Mouse (Mus musculus): Measurements from ENCODE around the gene Ache. TPM values are rescaled to one million over a fixed set of nuclear protein-coding genes. Genes with fewer than 3 reads are reported as not detected.

Gene Ache
- polyA plus RNA-seq (2017; shearing (Covaris generic)): 0.33 TPM

GRCm38 (mm10) chr5:137287032-137287952 is at the start of gene Ache:
Gene Ache (plus strand): TSS chr5:137287519.

DNA sequence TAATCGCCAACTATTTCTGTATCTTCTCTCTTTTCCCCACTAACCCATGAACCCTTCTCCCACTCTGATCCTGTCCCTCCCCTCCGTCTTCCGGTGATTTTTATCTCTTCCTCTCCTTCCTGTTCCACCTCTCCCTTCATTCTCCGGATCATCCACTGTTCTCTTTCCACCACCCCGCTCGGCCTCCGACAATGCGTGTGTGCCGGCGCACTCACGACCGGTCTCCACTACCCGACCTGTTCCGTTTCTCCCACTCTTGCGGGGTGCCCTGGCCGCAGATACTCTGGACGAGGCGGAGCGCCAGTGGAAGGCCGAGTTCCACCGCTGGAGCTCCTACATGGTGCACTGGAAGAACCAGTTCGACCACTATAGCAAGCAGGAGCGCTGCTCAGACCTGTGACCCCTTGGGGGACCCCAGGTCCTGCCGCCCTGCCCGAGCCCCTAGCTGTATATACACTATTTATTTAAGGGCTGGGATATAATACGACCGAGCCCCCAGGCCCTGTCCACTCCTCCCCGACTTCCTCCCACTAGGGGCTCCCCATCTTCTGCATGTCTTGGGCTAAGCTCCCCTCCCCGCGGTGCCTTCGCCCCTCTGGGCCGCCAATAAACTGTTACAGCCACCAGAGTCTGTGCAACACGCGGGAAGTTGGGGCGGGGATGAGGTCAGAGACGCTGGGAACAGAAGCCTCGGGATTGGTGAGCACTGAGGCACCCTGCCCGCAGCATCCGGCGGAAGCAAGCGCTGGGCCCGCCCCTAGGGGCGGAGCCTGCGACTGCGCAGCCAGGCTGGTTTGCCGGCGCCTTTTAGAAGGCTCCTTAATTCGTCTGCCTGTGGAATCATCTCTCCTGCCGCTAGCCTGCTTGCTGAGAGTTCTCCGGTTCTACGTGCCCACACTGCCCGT is 6.8 kb downstream of the Ache start, which contains the start of gene Ufsp1:
Gene Ufsp1, plus strand, starts transcription at position 791 of the 905 bp plus-strand sequence.

DNA sequence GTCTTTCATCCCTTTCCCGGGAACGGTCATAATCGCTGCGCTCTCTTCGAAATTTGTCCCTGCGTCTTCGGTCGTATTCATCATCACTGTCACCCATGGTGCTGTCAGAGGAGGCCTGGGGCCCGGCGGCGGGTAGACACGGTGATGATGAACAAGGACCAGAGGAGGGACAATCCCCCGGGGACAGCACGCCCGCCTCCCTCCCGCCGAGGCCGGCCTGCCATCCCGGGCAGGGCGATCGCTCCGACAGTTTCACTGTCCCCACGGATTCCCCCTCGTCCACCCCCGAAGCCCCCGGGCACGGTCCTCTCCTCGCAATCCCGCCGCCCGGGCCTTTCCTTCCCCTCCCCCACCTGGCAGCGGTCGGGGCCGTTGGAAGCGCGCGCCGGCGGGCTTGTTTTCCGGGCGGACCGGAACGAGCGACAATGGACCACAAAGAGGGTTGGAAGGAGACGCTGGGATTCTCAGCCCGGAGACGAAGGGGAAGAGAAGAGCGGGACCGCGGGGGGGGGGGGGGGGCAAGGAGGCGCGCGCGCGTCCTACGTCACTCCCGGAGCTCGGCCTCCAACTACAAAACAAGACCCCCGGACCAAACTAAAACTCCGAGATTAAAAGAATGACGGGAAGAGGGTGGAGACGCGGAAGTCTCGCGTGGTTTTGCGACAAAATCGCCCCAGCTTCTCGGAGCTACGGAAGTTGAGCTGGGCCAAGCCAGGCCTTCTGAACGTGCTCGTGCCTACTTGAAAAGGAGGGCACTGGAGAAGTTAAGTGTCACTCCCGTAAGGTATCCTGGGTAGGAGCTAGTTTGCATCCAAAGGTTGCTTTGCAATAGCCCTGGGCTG is 20.0 kb downstream of the Ache start, which contains the start of gene Srrt:
Gene Srrt, minus strand, starts transcription at position 604 of the 842 bp plus-strand sequence.

DNA sequence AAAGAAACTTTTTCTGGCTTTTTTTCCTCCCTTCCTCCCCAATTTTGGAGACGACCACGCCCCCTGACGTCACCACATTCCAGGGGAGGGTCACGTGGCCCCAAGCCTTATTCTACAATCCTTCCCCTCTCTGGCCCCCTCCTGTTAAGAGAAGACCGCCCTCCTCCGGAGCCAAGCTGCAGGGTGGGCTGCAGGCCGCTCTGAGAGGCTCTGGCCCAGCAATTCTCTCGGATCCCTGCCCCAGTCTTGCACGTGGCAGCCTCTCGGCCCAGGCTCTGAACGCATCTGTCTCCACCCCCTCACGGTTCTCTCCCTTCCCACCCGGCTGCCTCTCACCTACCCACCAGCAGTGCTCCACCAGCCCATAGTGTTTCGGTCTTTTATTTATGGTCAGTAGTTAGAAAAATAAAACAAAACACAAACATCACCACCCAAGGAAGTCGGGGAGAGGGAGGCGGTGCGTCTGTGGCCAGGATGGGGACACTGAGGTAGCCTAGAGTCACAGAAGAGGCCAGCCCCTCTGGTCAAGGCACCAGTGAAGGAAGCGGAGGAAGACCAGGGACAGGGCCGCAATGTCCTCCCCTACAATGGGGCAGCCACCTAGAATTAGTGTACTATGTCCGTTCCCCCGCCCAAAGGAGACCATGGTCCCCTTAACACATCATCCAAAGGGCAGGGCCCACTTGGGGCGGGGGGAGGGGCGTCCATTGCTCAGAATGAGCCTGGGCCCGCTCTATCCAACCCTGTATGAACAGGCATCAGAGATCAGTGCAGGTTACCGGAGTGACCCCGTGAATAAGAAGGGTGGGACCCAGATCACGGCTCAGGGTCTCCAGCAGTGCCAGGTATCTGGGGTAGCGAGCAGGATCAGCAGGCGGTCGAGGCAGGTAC is 27.1 kb downstream of the Ache start, which contains the start of gene Trip6:
Gene Trip6, minus strand, starts transcription at position 212 of the 891 bp plus-strand sequence.

DNA sequence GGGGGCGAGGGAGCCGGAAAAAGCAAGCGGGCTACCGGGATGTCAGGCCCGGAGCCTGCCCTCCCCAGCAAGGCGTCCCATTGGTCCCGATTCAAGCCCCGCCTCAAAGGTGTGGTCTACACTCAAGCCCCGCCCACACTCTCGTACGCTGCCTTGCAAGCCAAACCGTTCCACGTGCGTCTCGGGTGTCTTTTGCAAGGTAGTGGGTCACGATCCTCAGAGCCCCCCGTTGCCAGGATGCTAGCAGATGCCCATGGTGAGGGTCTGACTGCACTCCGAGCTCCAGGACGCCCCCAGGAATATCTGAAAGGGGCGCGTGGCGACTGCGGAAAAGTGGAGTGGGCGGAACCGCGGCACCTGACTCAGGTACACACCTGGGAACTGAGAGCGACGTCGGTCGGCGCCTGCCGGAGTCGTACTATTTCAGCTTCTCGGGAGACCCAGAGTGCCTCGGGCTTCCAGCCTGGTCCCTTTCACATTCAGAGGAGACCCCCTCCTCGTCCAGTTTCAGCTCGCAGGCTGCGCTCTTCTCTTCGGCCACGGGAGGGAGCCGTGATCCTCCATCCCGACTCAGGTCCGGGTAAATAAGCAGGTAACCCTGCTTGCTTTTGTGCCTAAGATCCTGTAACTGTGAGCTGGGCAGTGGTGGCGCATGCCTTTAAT is 46.3 kb downstream of the Ache start, which contains the start of gene Slc12a9:
Gene Slc12a9, minus strand, starts transcription at position 86 of the 663 bp plus-strand sequence.

Other genes starting within 250 kb of the Ache start
- gene Ap1s1, start 241.4 kb upstream of the Ache start, polyA plus RNA-seq (2017; shearing (Covaris generic)): 100 TPM
- gene Serpine1, start 215.3 kb upstream of the Ache start, polyA plus RNA-seq (2017; shearing (Covaris generic)): not detected
- 23.0 TPM for gene Trim56, start 171.3 kb upstream of the Ache start, polyA plus RNA-seq (2017; shearing (Covaris generic))
- not detected for gene Muc3, start 138.2 kb upstream of the Ache start, polyA plus RNA-seq (2017; shearing (Covaris generic))
- 1.8 TPM for gene Muc3a, start 75.1 kb upstream of the Ache start, polyA plus RNA-seq (2017; shearing (Covaris generic))
- gene Ufsp1, start 7.1 kb downstream of the Ache start, polyA plus RNA-seq (2017; shearing (Covaris generic)): 2.5 TPM
- 112 TPM for gene Srrt, start 20.2 kb downstream of the Ache start, polyA plus RNA-seq (2017; shearing (Covaris generic))
- gene Trip6, start 26.9 kb downstream of the Ache start, polyA plus RNA-seq (2017; shearing (Covaris generic)): 7.7 TPM
- 28.4 TPM for gene Slc12a9, start 46.1 kb downstream of the Ache start, polyA plus RNA-seq (2017; shearing (Covaris generic))
- gene Ephb4, start 62.6 kb downstream of the Ache start, polyA plus RNA-seq (2017; shearing (Covaris generic)): not detected
- 0.26 TPM for gene Zan, start 189.5 kb downstream of the Ache start, polyA plus RNA-seq (2017; shearing (Covaris generic))
- 52.7 TPM for gene Pop7, start 215.0 kb downstream of the Ache start, polyA plus RNA-seq (2017; shearing (Covaris generic))
- 3.3 TPM for gene Gigyf1, start 231.0 kb downstream of the Ache start, polyA plus RNA-seq (2017; shearing (Covaris generic))
- not detected for gene Epo, start 245.7 kb downstream of the Ache start, polyA plus RNA-seq (2017; shearing (Covaris generic))
- gene Gnb2, start 246.0 kb downstream of the Ache start, polyA plus RNA-seq (2017; shearing (Covaris generic)): 216 TPM

Data from activated CD4-positive, CD25-positive, alpha-beta regulatory T cell, adult 9 weeks (primary cell).